Mouse (Mus musculus) urinary bladder, postnatal 0 days (tissue): Measurements from ENCODE around the gene Olfr166. TPM values are rescaled to one million over a fixed set of nuclear protein-coding genes. Genes with fewer than 3 reads are reported as not detected.

ENCODE experiments used
- polyA plus RNA-seq: library from polyadenylated mRNA; unstranded; fragments of >200 nt; fragmentation: Nextera tagmentation; extraction: Ambion mirVana; gene quantifications from 2 replicates; pipeline ENCODE4 v1.2.1, GENCODE M21; 2015

The Olfr166 gene
- not detected in 2 replicates for polyA plus RNA-seq

DNA sequence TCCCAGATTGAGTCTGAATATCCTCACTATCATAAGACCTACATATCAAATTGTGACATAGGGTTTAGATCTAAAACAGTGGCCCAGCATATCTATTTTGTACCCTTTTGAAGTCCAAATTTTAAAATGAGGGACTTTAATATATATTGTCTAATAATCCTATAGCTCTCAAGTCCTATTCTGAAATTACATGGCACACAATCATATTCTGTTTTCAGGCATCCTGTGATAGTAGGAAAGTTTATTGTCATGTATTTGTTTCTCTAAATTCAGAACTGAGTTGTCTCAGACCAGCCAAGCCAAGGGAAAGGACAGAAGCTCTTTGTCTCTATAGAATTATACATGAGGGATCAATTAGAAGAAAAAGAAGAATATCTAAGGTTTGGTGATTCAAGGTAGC is at the start of gene Olfr166:
Gene Olfr166 (plus strand): TSS at position 301 of the 400 bp plus-strand sequence.

DNA sequence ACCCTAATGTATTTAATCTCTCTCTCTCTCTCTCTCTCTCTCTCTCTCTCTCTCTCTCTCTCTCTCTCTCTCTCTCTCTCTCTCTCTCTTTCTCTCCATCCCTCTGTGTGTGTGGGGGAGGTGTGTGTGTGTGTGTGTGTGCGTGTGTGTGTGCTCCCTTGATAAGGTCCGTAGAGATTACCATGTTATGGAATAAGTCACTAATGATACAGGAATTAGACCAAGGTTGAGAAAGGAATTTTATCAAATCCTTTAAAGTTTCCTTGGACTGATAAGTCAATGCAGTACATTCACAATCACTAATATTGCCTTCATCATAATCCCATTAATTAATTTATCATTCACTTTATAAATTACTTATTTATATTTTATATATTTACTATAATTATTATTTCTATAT is 38.7 kb downstream of the Olfr166 start, which contains the start of gene Olfr167:
Gene Olfr167 (minus strand): TSS at position 101 of the 400 bp plus-strand sequence.

DNA sequence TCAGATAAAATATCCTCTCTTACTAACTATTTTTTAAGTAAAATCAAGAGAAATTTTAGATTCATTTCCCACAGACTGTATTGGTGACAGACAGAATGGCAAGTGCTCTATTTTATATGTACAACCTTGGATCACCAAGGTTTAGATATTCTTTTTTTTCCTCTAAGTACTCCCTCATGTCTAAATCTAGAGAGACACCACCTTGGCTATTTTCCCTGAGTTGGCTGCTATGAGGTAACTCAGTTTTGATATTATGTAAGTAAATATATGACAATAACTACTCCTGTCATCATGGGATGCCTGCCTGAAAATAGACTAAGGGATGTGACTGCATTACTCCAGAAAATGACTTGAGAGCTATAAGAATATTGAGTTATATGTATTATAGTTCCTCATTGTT is 52.0 kb downstream of the Olfr166 start, which contains the start of gene Olfr168:
Gene Olfr168 (minus strand): TSS at position 101 of the 400 bp plus-strand sequence.

Other genes with a start within 250 kb of the Olfr166 start
- not detected in 2 replicates for gene Olfr164, start 169.6 kb upstream of the Olfr166 start, polyA plus RNA-seq
- gene Olfr165, start 60.6 kb upstream of the Olfr166 start, polyA plus RNA-seq: not detected in 2 replicates
- gene Olfr167, start 38.6 kb downstream of the Olfr166 start, polyA plus RNA-seq: not detected in 2 replicates
- not detected in 2 replicates for gene Olfr168, start 51.9 kb downstream of the Olfr166 start, polyA plus RNA-seq
- gene Olfr169, start 88.1 kb downstream of the Olfr166 start, polyA plus RNA-seq: not detected in 2 replicates
- gene Olfr170, start 128.2 kb downstream of the Olfr166 start, polyA plus RNA-seq: not detected in 2 replicates
- gene Olfr171, start 146.2 kb downstream of the Olfr166 start, polyA plus RNA-seq: not detected in 2 replicates
- not detected in 2 replicates for gene Lamp3, start 222.7 kb downstream of the Olfr166 start, polyA plus RNA-seq